Mouse (Mus musculus) heart, embryonic 10.5 days (tissue): ENCODE measurements around the gene Gm12216. TPM values are rescaled to one million over a fixed set of nuclear protein-coding genes. Genes with fewer than 3 reads are reported as not detected.
"Not testable (repeated sequence)": the region's sequence is repeated elsewhere in the genome, so short reads cannot be mapped to it uniquely, and the experiment has no call there.

Source experiments
- DNase-seq: peaks from one replicate; pipeline ENCODE4 v3.0.0-alpha.2; 2017; ENCODE audit warnings: low spot score
- H3K27ac ChIP-seq: fragments of 300-500 bp; sonication (generic); 2 replicates; pipeline ENCODE4 v1.5.1; 2016; ENCODE audit warnings: mild to moderate bottlenecking
- H3K27me3 ChIP-seq: fragments of 300-500 bp; sonication (generic); 2 replicates; pipeline ENCODE4 v1.6.1; 2016; ENCODE audit warnings: mild to moderate bottlenecking; ENCODE audit not compliant: poor library complexity, insufficient read depth, severe bottlenecking
- H3K36me3 ChIP-seq: fragments of 300-500 bp; sonication (generic); 2 replicates; pipeline ENCODE4 v1.6.1; 2016; ENCODE audit warnings: mild to moderate bottlenecking, moderate library complexity
- H3K4me1 ChIP-seq: fragments of 300-500 bp; sonication (generic); 2 replicates; pipeline ENCODE4 v1.6.1; 2016; ENCODE audit warnings: mild to moderate bottlenecking
- H3K4me3 ChIP-seq: fragments of 300-500 bp; sonication (generic); 2 replicates; pipeline ENCODE4 v1.5.1; 2016; ENCODE audit warnings: mild to moderate bottlenecking, moderate library complexity
- H3K9me3 ChIP-seq: fragments of 300-500 bp; sonication (generic); 2 replicates; pipeline ENCODE4 v1.6.1; 2016; ENCODE audit warnings: mild to moderate bottlenecking, moderate library complexity
- WGBS: fragments of 180-500 bp; shearing (Covaris S2); methylation state at CpG from one replicate; pipeline ENCODE4 v1.1.7; 2016; 5-methylcytosine and 5-hydroxymethylcytosine counted together
- polyA plus RNA-seq: library from polyadenylated mRNA; unstranded; fragments of >200 nt; fragmentation: Nextera tagmentation; extraction: Ambion mirVana; gene quantifications from 2 replicates; pipeline ENCODE4 v1.2.1, GENCODE M21; 2016

The Gm12216 gene
- polyA plus RNA-seq, 1 experiment from 2014 or later = 0.15 TPM

GRCm38 (mm10) chr11:53890906-53891504, 31.9 kb upstream of the Gm12216 start:
- 3% methylated on average over 33 of the region's 33 CpGs for WGBS
- peak; percentile 82 for DNase-seq
- H3K27ac ChIP-seq = peak overlapping the region; percentile 86
- H3K4me1 ChIP-seq = peaks cover 41% of the 10 kb centered on the region
- no peaks in the 10 kb centered on the region for H3K9me3 ChIP-seq
- H3K27me3 ChIP-seq = no peaks in the 10 kb centered on the region
- no peaks in the 10 kb centered on the region for H3K36me3 ChIP-seq
- peak overlapping the region; percentile 70 for H3K4me3 ChIP-seq

GRCm38 (mm10) chr11:53890225-53890624, 31.2 kb upstream of the Gm12216 start:
- H3K27me3 ChIP-seq = no peaks in the 10 kb centered on the region
- no peak for DNase-seq
- no peak overlapping the region for H3K27ac ChIP-seq
- H3K9me3 ChIP-seq = no peaks in the 10 kb centered on the region
- H3K4me3 ChIP-seq = peak overlapping the region; percentile 70; the same call in 1 of the 2 replicates
- peaks cover 41% of the 10 kb centered on the region for H3K4me1 ChIP-seq
- H3K36me3 ChIP-seq = peaks cover 4% of the 10 kb centered on the region; the same call in 1 of the 2 replicates
- WGBS = 77% methylated on average over 2 of the region's 2 CpGs

- no peak overlapping the region for H3K4me3 ChIP-seq
- peak overlapping the region; percentile 56; the same call in 1 of the 2 replicates for H3K27ac ChIP-seq
- no peaks in the 10 kb centered on the region for H3K27me3 ChIP-seq
- peaks cover 41% of the 10 kb centered on the region for H3K4me1 ChIP-seq
- H3K36me3 ChIP-seq = peaks cover 8% of the 10 kb centered on the region; the same call in 1 of the 2 replicates
- no peak for DNase-seq
- 49% methylated on average over 4 of the region's 4 CpGs for WGBS
- H3K9me3 ChIP-seq = no peaks in the 10 kb centered on the region
These were observed 30.1 kb upstream of the Gm12216 start for GRCm38 (mm10) chr11:53889091-53889645.

GRCm38 (mm10) chr11:53888242-53888641, 29.2 kb upstream of the Gm12216 start:
- no peak overlapping the region for H3K4me3 ChIP-seq
- 93% methylated on average over 4 of the region's 4 CpGs for WGBS
- no peak overlapping the region for H3K27ac ChIP-seq
- peaks cover 41% of the 10 kb centered on the region for H3K4me1 ChIP-seq
- no peak for DNase-seq
- peaks cover 8% of the 10 kb centered on the region; the same call in 1 of the 2 replicates for H3K36me3 ChIP-seq
- H3K9me3 ChIP-seq = no peaks in the 10 kb centered on the region
- H3K27me3 ChIP-seq = no peaks in the 10 kb centered on the region

- WGBS = 82% methylated on average over 2 of the region's 2 CpGs
- Histone ChIP-seq H3K9me3 (no peaks in the 10 kb centered on the region), H3K27me3 (no peaks in the 10 kb centered on the region)
These were observed 24.2 kb upstream of the Gm12216 start for GRCm38 (mm10) chr11:53883287-53883686.

GRCm38 (mm10) chr11:53878096-53878495, 19.0 kb upstream of the Gm12216 start:
- H3K27me3 ChIP-seq, H3K9me3 ChIP-seq, H3K4me3 ChIP-seq, H3K27ac ChIP-seq, H3K36me3 ChIP-seq, H3K4me1 ChIP-seq, DNase-seq: not testable (repeated sequence)
- WGBS = 81% methylated on average over 5 of the region's 5 CpGs

More at GRCm38 (mm10) chr11:53883287-53883686, 24.2 kb upstream of the Gm12216 start:
- no peak overlapping the region for H3K27ac ChIP-seq
- no peak for DNase-seq
- peaks cover 12% of the 10 kb centered on the region; the same call in 1 of the 2 replicates for H3K36me3 ChIP-seq
- no peak overlapping the region for H3K4me3 ChIP-seq
- H3K4me1 ChIP-seq = peaks cover 9% of the 10 kb centered on the region

GRCm38 (mm10) chr11:53876488-53876887, 17.4 kb upstream of the Gm12216 start:
- Histone ChIP-seq H3K4me3 (no peak overlapping the region), H3K4me1 (no peaks in the 10 kb centered on the region), H3K36me3 (peaks cover 11% of the 10 kb centered on the region; the same call in 1 of the 2 replicates), H3K9me3 (no peaks in the 10 kb centered on the region), H3K27me3 (no peaks in the 10 kb centered on the region), H3K27ac (no peak overlapping the region)
- 83% methylated on average over 4 of the region's 4 CpGs for WGBS
- DNase-seq = no peak

- Histone ChIP-seq H3K27ac (no peak overlapping the region), H3K36me3 (peaks cover 23% of the 10 kb centered on the region; the same call in 1 of the 2 replicates), H3K4me3 (no peak overlapping the region), H3K4me1 (no peaks in the 10 kb centered on the region), H3K27me3 (no peaks in the 10 kb centered on the region), H3K9me3 (no peaks in the 10 kb centered on the region)
- 69% methylated on average over 4 of the region's 4 CpGs for WGBS
- no peak for DNase-seq
These were observed 15.7 kb upstream of the Gm12216 start for GRCm38 (mm10) chr11:53874706-53875105.

GRCm38 (mm10) chr11:53873909-53874704, 15.1 kb upstream of the Gm12216 start:
- H3K4me3 ChIP-seq, DNase-seq, H3K27me3 ChIP-seq, H3K27ac ChIP-seq, H3K4me1 ChIP-seq, H3K9me3 ChIP-seq: not testable (repeated sequence)
- peaks cover 23% of the 10 kb centered on the region; the same call in 1 of the 2 replicates for H3K36me3 ChIP-seq
- WGBS = 58% methylated on average over 5 of the region's 5 CpGs

- H3K27me3 ChIP-seq = no peaks in the 10 kb centered on the region
- peaks cover 23% of the 10 kb centered on the region; the same call in 1 of the 2 replicates for H3K36me3 ChIP-seq
- H3K4me1 ChIP-seq = peaks cover 9% of the 10 kb centered on the region; the same call in 1 of the 2 replicates
- no peak for DNase-seq
- 89% methylated on average over 2 of the region's 2 CpGs for WGBS
- H3K4me3 ChIP-seq = no peak overlapping the region
- H3K27ac ChIP-seq = no peak overlapping the region
- H3K9me3 ChIP-seq = no peaks in the 10 kb centered on the region
These were observed 12.9 kb upstream of the Gm12216 start for GRCm38 (mm10) chr11:53871786-53872507.

GRCm38 (mm10) chr11:53869172-53869571, 10.1 kb upstream of the Gm12216 start:
- Histone ChIP-seq H3K4me1 (peaks cover 9% of the 10 kb centered on the region; the same call in 1 of the 2 replicates), H3K27ac (no peak overlapping the region), H3K9me3 (no peaks in the 10 kb centered on the region), H3K36me3 (peaks cover 23% of the 10 kb centered on the region; the same call in 1 of the 2 replicates), H3K4me3 (no peak overlapping the region), H3K27me3 (no peaks in the 10 kb centered on the region)
- WGBS = 40% methylated on average over 5 of the region's 5 CpGs
- DNase-seq = no peak

- H3K4me1 ChIP-seq, H3K4me3 ChIP-seq, H3K9me3 ChIP-seq, DNase-seq, H3K27me3 ChIP-seq, H3K27ac ChIP-seq: not testable (repeated sequence)
- 39% methylated on average over 5 of the region's 5 CpGs for WGBS
- peaks cover 23% of the 10 kb centered on the region; the same call in 1 of the 2 replicates for H3K36me3 ChIP-seq
These were observed 9.3 kb upstream of the Gm12216 start for GRCm38 (mm10) chr11:53868323-53868722.
